Mouse (Mus musculus) lung, embryonic 15.5 days (tissue): ENCODE measurements at regions not wholly inside any gene's neighbourhood (a gene's known extent, or its start where the extent isn't known, plus 50 kb on each side); places are given as distances from the start of the nearest gene placed in this dataset.

Experiments used
- ATAC-seq: fragments of 200-750 bp; cut with Nextera tagmentation; 2 replicates; pipeline ENCODE4 v1.8.0; 2017; ENCODE audit warnings: moderate number of reproducible peaks, borderline replicate concordance; ENCODE audit not compliant: low FRiP score, low TSS enrichment; ENCODE audit errors: extremely low read depth
- H3K27ac ChIP-seq: fragments of 300-500 bp; sonication (generic); 2 replicates; pipeline ENCODE4 v1.5.1; 2015; ENCODE audit warnings: moderate library complexity, mild to moderate bottlenecking, inconsistent platforms
- H3K27me3 ChIP-seq: fragments of 300-500 bp; sonication (generic); 2 replicates; pipeline ENCODE4 v1.6.1; 2015; ENCODE audit warnings: inconsistent platforms
- H3K36me3 ChIP-seq: fragments of 300-500 bp; sonication (generic); 2 replicates; pipeline ENCODE4 v1.6.1; 2015; ENCODE audit warnings: inconsistent platforms
- H3K4me1 ChIP-seq: fragments of 300-500 bp; sonication (generic); 2 replicates; pipeline ENCODE4 v1.6.1; 2015; ENCODE audit warnings: inconsistent platforms
- H3K4me2 ChIP-seq: fragments of 300-500 bp; sonication (generic); 2 replicates; pipeline ENCODE4 v1.6.1; 2015; ENCODE audit warnings: inconsistent platforms, mild to moderate bottlenecking, moderate library complexity
- H3K4me3 ChIP-seq: fragments of 300-500 bp; sonication (generic); 2 replicates; pipeline ENCODE4 v1.5.1; 2015; ENCODE audit warnings: mild to moderate bottlenecking, inconsistent platforms
- H3K9ac ChIP-seq: fragments of 300-500 bp; sonication (generic); 2 replicates; pipeline ENCODE4 v1.6.1; 2015; ENCODE audit warnings: inconsistent platforms
- H3K9me3 ChIP-seq: fragments of 300-500 bp; sonication (generic); 2 replicates; pipeline ENCODE4 v1.6.1; 2016; ENCODE audit warnings: inconsistent platforms
- WGBS: fragments of 180-500 bp; shearing (Covaris S2); methylation state at CpG from one replicate; pipeline ENCODE4 v1.1.7; 2015; 5-methylcytosine and 5-hydroxymethylcytosine counted together

GRCm38 (mm10) chr4:89487416-89488165 is 176.8 kb upstream of the Cdkn2b start:
- Histone ChIP-seq H3K27me3 (no peaks in the 10 kb centered on the region), H3K4me3 (no peak overlapping the region), H3K4me1 (peaks cover 7% of the 10 kb centered on the region), H3K9ac (no peak overlapping the region), H3K9me3 (no peaks in the 10 kb centered on the region), H3K36me3 (no peaks in the 10 kb centered on the region), H3K4me2 (no peak overlapping the region), H3K27ac (no peak overlapping the region)
- WGBS, result 77% methylated on average over 5 of the region's 5 CpGs
- no peak for ATAC-seq

GRCm38 (mm10) chr4:89486963-89487362 is 176.1 kb upstream of the Cdkn2b start:
- ATAC-seq, result no peak
- no peaks in the 10 kb centered on the region for H3K9me3 ChIP-seq
- no peaks in the 10 kb centered on the region for H3K27me3 ChIP-seq
- H3K9ac ChIP-seq, result no peak overlapping the region
- H3K4me2 ChIP-seq, result no peak overlapping the region
- 79% methylated on average over 4 of the region's 4 CpGs for WGBS
- H3K36me3 ChIP-seq, result no peaks in the 10 kb centered on the region
- no peak overlapping the region for H3K27ac ChIP-seq
- peaks cover 7% of the 10 kb centered on the region for H3K4me1 ChIP-seq
- H3K4me3 ChIP-seq, result no peak overlapping the region

GRCm38 (mm10) chr4:89485981-89486531 is 175.2 kb upstream of the Cdkn2b start:
- H3K36me3 ChIP-seq, result no peaks in the 10 kb centered on the region
- H3K4me3 ChIP-seq, result no peak overlapping the region
- no peak overlapping the region for H3K27ac ChIP-seq
- H3K9ac ChIP-seq, result no peak overlapping the region
- no peak for ATAC-seq
- no peak overlapping the region for H3K4me2 ChIP-seq
- WGBS, result 12% methylated on average over 11 of the region's 11 CpGs
- H3K9me3 ChIP-seq, result no peaks in the 10 kb centered on the region
- H3K27me3 ChIP-seq, result no peaks in the 10 kb centered on the region
- H3K4me1 ChIP-seq, result peaks cover 7% of the 10 kb centered on the region

- H3K4me1 ChIP-seq, result no peaks in the 10 kb centered on the region
- no peaks in the 10 kb centered on the region for H3K9me3 ChIP-seq
- no peak overlapping the region for H3K4me2 ChIP-seq
- H3K27me3 ChIP-seq, result no peaks in the 10 kb centered on the region
- no peak overlapping the region for H3K4me3 ChIP-seq
- H3K9ac ChIP-seq, result no peak overlapping the region
- no peak for ATAC-seq
- H3K27ac ChIP-seq, result no peak overlapping the region
- no peaks in the 10 kb centered on the region for H3K36me3 ChIP-seq
- 76% methylated on average over 12 of the region's 12 CpGs for WGBS
Measured at GRCm38 (mm10) chr4:89478646-89479237, 167.9 kb upstream of the Cdkn2b start.

- ATAC-seq, result no peak
- 48% methylated on average over 3 of the region's 3 CpGs for WGBS
- H3K4me2 ChIP-seq, result no peak overlapping the region
Measured at GRCm38 (mm10) chr4:89475848-89476247, 165.0 kb upstream of the Cdkn2b start.

GRCm38 (mm10) chr4:89474836-89475541 is 164.2 kb upstream of the Cdkn2b start:
- Histone ChIP-seq H3K9ac (no peak overlapping the region), H3K4me2 (no peak overlapping the region), H3K27ac (no peak overlapping the region), H3K9me3 (no peaks in the 10 kb centered on the region), H3K36me3 (no peaks in the 10 kb centered on the region), H3K27me3 (no peaks in the 10 kb centered on the region), H3K4me1 (no peaks in the 10 kb centered on the region), H3K4me3 (no peak overlapping the region)
- no peak for ATAC-seq
- 24% methylated on average over 7 of the region's 7 CpGs for WGBS

More at GRCm38 (mm10) chr4:89475848-89476247, 165.0 kb upstream of the Cdkn2b start:
- no peaks in the 10 kb centered on the region for H3K9me3 ChIP-seq
- no peaks in the 10 kb centered on the region for H3K27me3 ChIP-seq
- no peaks in the 10 kb centered on the region for H3K4me1 ChIP-seq
- H3K4me3 ChIP-seq, result no peak overlapping the region
- H3K36me3 ChIP-seq, result no peaks in the 10 kb centered on the region
- no peak overlapping the region for H3K9ac ChIP-seq
- H3K27ac ChIP-seq, result no peak overlapping the region

- no peak overlapping the region for H3K27ac ChIP-seq
- no peak overlapping the region for H3K4me3 ChIP-seq
- no peaks in the 10 kb centered on the region for H3K9me3 ChIP-seq
- H3K4me2 ChIP-seq, result no peak overlapping the region
- H3K36me3 ChIP-seq, result no peaks in the 10 kb centered on the region
- no peaks in the 10 kb centered on the region for H3K27me3 ChIP-seq
- H3K9ac ChIP-seq, result no peak overlapping the region
- 75% methylated on average over 1 of the region's 1 CpGs for WGBS
- no peaks in the 10 kb centered on the region for H3K4me1 ChIP-seq
- ATAC-seq, result no peak
Measured at GRCm38 (mm10) chr4:89471426-89471825, 160.6 kb upstream of the Cdkn2b start.

GRCm38 (mm10) chr4:89470756-89471155 is 159.9 kb upstream of the Cdkn2b start:
- no peak overlapping the region for H3K27ac ChIP-seq
- ATAC-seq, result peak; percentile 41; the same call in 1 of the 2 replicates

GRCm38 (mm10) chr4:89469883-89470282 is 159.0 kb upstream of the Cdkn2b start:
- Histone ChIP-seq H3K4me2 (no peak overlapping the region), H3K4me3 (no peak overlapping the region), H3K4me1 (no peaks in the 10 kb centered on the region), H3K27ac (no peak overlapping the region), H3K9me3 (no peaks in the 10 kb centered on the region), H3K36me3 (no peaks in the 10 kb centered on the region), H3K9ac (no peak overlapping the region), H3K27me3 (no peaks in the 10 kb centered on the region)
- ATAC-seq, result peak; percentile 62; the same call in 1 of the 2 replicates
- 38% methylated on average over 8 of the region's 8 CpGs for WGBS

More at GRCm38 (mm10) chr4:89470756-89471155, 159.9 kb upstream of the Cdkn2b start:
- no peaks in the 10 kb centered on the region for H3K9me3 ChIP-seq
- 44% methylated on average over 2 of the region's 2 CpGs for WGBS
- H3K4me3 ChIP-seq, result no peak overlapping the region
- H3K27me3 ChIP-seq, result no peaks in the 10 kb centered on the region
- no peak overlapping the region for H3K9ac ChIP-seq
- no peak overlapping the region for H3K4me2 ChIP-seq
- no peaks in the 10 kb centered on the region for H3K4me1 ChIP-seq
- H3K36me3 ChIP-seq, result no peaks in the 10 kb centered on the region

- H3K4me2 ChIP-seq, result no peak overlapping the region
- no peak overlapping the region for H3K9ac ChIP-seq
- H3K4me1 ChIP-seq, result no peaks in the 10 kb centered on the region
- no peak for ATAC-seq
- no peak overlapping the region for H3K27ac ChIP-seq
- H3K36me3 ChIP-seq, result no peaks in the 10 kb centered on the region
- WGBS, result 77% methylated on average over 3 of the region's 3 CpGs
- H3K9me3 ChIP-seq, result no peaks in the 10 kb centered on the region
- no peak overlapping the region for H3K4me3 ChIP-seq
- no peaks in the 10 kb centered on the region for H3K27me3 ChIP-seq
Measured at GRCm38 (mm10) chr4:89469406-89469805, 158.6 kb upstream of the Cdkn2b start.

GRCm38 (mm10) chr4:89466766-89467165 is 155.9 kb upstream of the Cdkn2b start:
- H3K4me2 ChIP-seq, result no peak overlapping the region
- H3K9me3 ChIP-seq, result no peaks in the 10 kb centered on the region
- H3K36me3 ChIP-seq, result no peaks in the 10 kb centered on the region
- H3K4me3 ChIP-seq, result no peak overlapping the region
- 87% methylated on average over 3 of the region's 3 CpGs for WGBS
- H3K27me3 ChIP-seq, result no peaks in the 10 kb centered on the region
- H3K27ac ChIP-seq, result no peak overlapping the region
- H3K9ac ChIP-seq, result no peak overlapping the region
- H3K4me1 ChIP-seq, result no peaks in the 10 kb centered on the region
- ATAC-seq, result no peak

- no peaks in the 10 kb centered on the region for H3K36me3 ChIP-seq
- WGBS, result 82% methylated on average over 4 of the region's 4 CpGs
- ATAC-seq, result no peak
- no peak overlapping the region for H3K9ac ChIP-seq
- no peaks in the 10 kb centered on the region for H3K27me3 ChIP-seq
- H3K4me2 ChIP-seq, result no peak overlapping the region
- H3K4me3 ChIP-seq, result no peak overlapping the region
- no peaks in the 10 kb centered on the region for H3K4me1 ChIP-seq
- no peak overlapping the region for H3K27ac ChIP-seq
- H3K9me3 ChIP-seq, result no peaks in the 10 kb centered on the region
Measured at GRCm38 (mm10) chr4:89463121-89463520, 152.3 kb upstream of the Cdkn2b start.
